Mouse (Mus musculus): Measurements from ENCODE around the gene Prl2b1.

Prl2b1 gene

DNA sequence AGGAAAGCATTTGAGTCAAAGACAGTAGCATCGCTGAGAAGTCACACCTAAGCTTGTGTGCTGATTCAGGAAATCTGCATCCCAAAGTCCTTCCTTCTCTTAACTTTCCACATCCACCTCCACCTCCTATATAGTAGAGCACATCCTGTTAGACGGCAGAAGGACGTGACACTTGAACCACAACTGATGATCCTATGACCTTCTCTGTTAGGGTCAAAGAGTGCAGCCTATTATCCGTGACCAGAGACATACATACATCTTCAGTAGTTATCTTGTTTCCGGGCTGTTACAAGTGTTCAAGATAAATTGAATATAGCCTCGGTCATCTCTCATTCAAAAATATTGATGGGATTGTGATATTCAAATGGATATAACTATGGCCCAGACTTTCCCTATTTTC, at the start of gene Prl2b1:
Prl2b1 (minus strand) TSS at position 101 of the 400 bp plus-strand sequence.
- DNase-seq, result no peak

- no peak for DNase-seq
These were observed 47.9 kb upstream of the Prl2b1 start, which contains the start of gene Prl8a6 for GRCm38 (mm10) chr13:27438588-27438987. Prl8a6 (minus strand) TSS chr13:27438688.

DNA sequence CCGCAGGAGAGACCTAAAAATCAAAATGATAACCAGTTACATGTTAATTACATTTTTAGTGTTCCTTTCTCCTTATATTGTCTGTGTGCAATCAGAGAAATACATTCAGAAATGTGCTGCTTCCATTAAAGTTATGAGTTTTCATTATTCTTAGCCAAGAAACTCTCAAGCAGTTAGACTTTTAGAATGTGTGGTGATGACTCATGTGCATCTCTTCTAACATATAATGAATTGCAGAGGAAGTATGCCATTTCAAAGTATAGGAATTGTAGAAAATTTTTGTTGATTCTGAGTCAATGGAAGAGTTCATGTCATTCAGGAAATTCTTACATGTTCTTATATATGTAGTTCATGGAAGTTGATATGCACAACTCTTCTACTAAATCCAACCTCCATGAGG, 42.5 kb upstream of the Prl2b1 start:
- no peak for DNase-seq

GRCm38 (mm10) chr13:27413640-27414039, 23.0 kb upstream of the Prl2b1 start:
- DNase-seq, result no peak

DNA sequence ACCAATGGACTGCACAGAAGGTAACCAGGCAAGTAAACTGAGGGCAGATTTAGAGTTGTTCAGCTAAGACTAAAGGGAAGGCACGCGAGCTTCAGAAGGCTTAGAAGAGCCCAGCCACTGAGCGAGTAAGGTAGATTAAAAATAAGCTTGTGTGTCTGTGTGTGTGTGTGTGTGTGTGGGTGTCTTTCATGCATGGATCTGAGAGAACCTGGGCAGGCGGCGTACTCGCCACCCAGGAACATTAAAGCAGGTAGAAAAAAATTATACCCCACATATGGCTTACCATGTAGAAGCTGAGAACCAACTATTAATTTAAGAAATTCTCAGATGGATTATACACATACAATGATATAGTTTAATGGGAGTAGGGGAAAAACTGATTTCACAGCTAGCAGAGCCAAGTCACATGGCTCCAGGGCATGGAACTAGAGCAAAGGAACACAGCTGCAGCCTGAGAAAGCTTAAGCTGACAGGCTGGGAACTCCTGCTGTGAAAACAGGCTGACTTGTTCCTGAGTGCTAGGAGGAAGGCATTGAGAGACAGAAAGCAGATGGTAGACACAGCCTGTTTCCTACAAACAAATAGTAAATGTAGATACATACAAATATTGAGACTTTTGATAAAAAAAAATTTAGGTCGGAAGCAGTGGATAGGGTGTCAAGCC, 8.5 kb upstream of the Prl2b1 start:
- DNase-seq, result peak; percentile 32

DNA sequence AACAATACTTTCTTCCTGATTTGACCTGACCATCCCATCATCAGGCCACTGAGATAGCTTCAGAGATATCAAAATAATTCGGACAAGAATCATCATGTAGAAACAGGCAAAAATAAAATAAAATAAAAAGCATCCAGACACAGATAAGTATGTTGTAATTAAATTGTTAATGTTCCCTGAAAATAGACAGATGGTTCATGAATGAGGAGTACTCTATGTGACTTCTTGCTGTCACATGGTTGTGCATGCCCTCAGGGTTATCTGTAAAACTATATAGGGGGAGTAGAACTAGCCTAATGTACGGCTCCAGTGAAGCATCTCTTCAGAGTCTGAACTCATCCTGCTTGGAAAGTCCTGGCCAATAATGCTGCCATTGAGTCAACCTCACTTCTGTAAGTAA, 45.3 kb downstream of the Prl2b1 start, which contains the start of gene Prl8a2:
Prl8a2 (plus strand) TSS at position 301 of the 400 bp plus-strand sequence.
- no peak for DNase-seq

DNA sequence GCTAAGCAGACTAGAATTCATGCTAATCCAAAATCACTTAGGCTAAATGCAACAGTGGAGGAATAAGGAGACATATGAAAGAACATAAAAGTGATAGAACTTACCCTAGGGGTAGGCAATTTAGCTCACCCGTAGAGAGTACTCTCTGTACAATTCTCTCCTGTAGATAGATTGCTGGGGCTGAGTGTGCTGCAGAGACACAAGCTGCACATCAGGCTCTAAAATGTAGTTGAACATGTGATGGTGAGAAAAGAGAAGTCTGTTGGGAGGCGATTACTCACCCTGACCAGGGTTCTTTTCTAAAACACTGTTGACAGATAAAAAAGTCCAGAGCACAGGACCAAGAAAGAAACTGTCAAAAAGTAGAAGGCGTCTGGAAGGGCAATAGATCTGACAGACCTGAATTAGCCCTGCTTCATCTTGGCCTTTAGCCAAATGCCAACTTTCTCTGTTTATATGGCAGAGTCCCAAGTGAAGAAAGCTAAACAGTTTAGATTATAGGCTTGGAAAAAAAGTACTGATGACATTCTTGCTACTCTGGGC, 47.8 kb downstream of the Prl2b1 start:
- DNase-seq, result no peak

- DNase-seq, result no peak
These were observed 55.7 kb downstream of the Prl2b1 start for GRCm38 (mm10) chr13:27334989-27335388.
